Comparison of ENCODE assay signal across 25 mouse cellular contexts in the genomic region with DNA sequence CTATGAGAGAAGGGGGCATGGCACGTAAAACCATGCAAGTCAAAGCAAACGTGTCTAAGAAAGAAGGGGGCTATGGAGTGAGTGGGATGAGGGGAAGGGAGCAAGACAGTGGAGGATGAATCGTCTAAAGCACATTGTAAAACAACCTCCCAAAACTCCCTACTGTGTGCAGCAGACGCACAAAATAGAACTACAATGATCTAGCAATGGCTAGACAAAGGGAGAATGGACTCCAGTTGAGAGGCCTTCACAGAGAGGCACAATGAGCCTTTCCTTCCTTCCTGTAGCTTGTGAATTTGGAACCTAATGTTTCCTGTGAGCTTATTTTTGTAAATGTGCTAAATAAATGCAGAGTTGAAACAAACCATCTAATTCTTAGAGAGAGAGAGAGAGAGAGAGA. TPM values are rescaled to one million over a fixed set of nuclear protein-coding genes. Genes with fewer than 3 reads are reported as not detected.
"Had no signal": no experiment of that assay in that cellular context is flagged by ENCODE, and none has a peak within 500 bp of the region (broad histone marks: within the 10 kb centered on the region; RNA-seq: fewer than 3 reads in every experiment).

No protein-coding gene starts in this region.

- DNase-seq: retina, postnatal 1 day; right cerebral cortex, adult 18-20 months; right cerebral cortex, postnatal 14 days; right cerebral cortex, postnatal 25 days; right cerebral cortex, postnatal 4 days; spleen, adult 18-20 months; thymus, adult 18-20 months; thymus, adult 2 months; thymus, postnatal 14 days; thymus, postnatal 25 days; thymus, postnatal 36 days; thymus, postnatal 4 days had no signal

- H3K27me3 ChIP-seq: neural tube, embryonic 13.5 days; neural tube, embryonic 15.5 days; stomach, embryonic 15.5 days had no signal

- H3K9ac ChIP-seq: neural tube, embryonic 13.5 days; neural tube, embryonic 15.5 days; stomach, embryonic 15.5 days had no signal

- H3K4me1 ChIP-seq: neural tube, embryonic 13.5 days; neural tube, embryonic 15.5 days; stomach, embryonic 15.5 days had no signal

- H3K4me2 ChIP-seq: neural tube, embryonic 13.5 days; neural tube, embryonic 15.5 days; stomach, embryonic 15.5 days had no signal

- H3K27ac ChIP-seq: neural tube, embryonic 13.5 days; neural tube, embryonic 15.5 days; stomach, embryonic 15.5 days; stomach, postnatal 0 days had no signal

- H3K36me3 ChIP-seq: neural tube, embryonic 13.5 days; neural tube, embryonic 15.5 days; stomach, embryonic 15.5 days had no signal

- H3K9me3 ChIP-seq: neural tube, embryonic 13.5 days; neural tube, embryonic 15.5 days; stomach, embryonic 15.5 days had no signal

- H3K4me3 ChIP-seq: neural tube, embryonic 13.5 days; neural tube, embryonic 15.5 days; stomach, embryonic 15.5 days had no signal

RNA-seq across cellular contexts. Expression of a gene that starts 22.7 kb away (rescaled TPM):
- total RNA-seq: neutrophil, adult 5-6 weeks had no signal
- polyA plus RNA-seq: neural tube, embryonic 13.5 days; neural tube, embryonic 14.5 days; neural tube, embryonic 15.5 days; small intestine, adult 2 months; spleen, adult 2 months; stomach, embryonic 14.5 days; stomach, embryonic 15.5 days; stomach, embryonic 16.5 days; stomach, postnatal 0 days; testis, adult 2 months; thymus, adult 2 months; thymus, postnatal 0 days; urinary bladder, adult 2 months had no signal
